Mouse (Mus musculus) forebrain, embryonic 11.5 days (tissue): Measurements from ENCODE around the gene Foxp1. TPM values are rescaled to one million over a fixed set of nuclear protein-coding genes. Genes with fewer than 3 reads are reported as not detected.

ENCODE experiments used
- ATAC-seq: fragments of 200-750 bp; cut with Nextera tagmentation; replicated peaks from 2 replicates; pipeline ENCODE4 v1.8.0; 2017; ENCODE audit warnings: moderate TSS enrichment; ENCODE audit not compliant: low FRiP score
- DNase-seq: peaks from one replicate; pipeline ENCODE4 v3.0.0-alpha.2; 2017; ENCODE audit warnings: low spot score
- H3K27ac ChIP-seq: fragments of 300-500 bp; sonication (generic); 2 replicates; pipeline ENCODE4 v1.5.1; 2014; ENCODE audit warnings: low read depth, low read length
- H3K27me3 ChIP-seq: fragments of 300-500 bp; sonication (generic); 2 replicates; pipeline ENCODE4 v1.6.1; 2014; ENCODE audit warnings: mild to moderate bottlenecking, low read length, mixed read lengths; ENCODE audit not compliant: control insufficient read depth, insufficient read depth
- H3K36me3 ChIP-seq: fragments of 300-500 bp; sonication (generic); 2 replicates; pipeline ENCODE4 v1.6.1; 2014; ENCODE audit warnings: mild to moderate bottlenecking, low read length, moderate library complexity, mixed read lengths; ENCODE audit not compliant: control insufficient read depth, insufficient read depth
- H3K4me1 ChIP-seq: fragments of 300-500 bp; sonication (generic); replicated peaks from 2 replicates; pipeline ENCODE4 v1.6.1; 2014; ENCODE audit warnings: low read length, mixed read lengths; ENCODE audit not compliant: control insufficient read depth, insufficient read depth
- H3K4me2 ChIP-seq: fragments of 300-500 bp; sonication (generic); 2 replicates; pipeline ENCODE4 v1.6.1; 2014; ENCODE audit warnings: low read depth, mild to moderate bottlenecking, low read length, moderate library complexity, mixed read lengths; ENCODE audit not compliant: severe bottlenecking
- H3K4me3 ChIP-seq: fragments of 300-500 bp; sonication (generic); 2 replicates; pipeline ENCODE4 v1.5.1; 2014; ENCODE audit warnings: low read depth, low read length
- H3K9ac ChIP-seq: fragments of 300-500 bp; sonication (generic); 2 replicates; pipeline ENCODE4 v1.6.1; 2014; ENCODE audit warnings: low read length
- H3K9me3 ChIP-seq: fragments of 300-500 bp; sonication (generic); 2 replicates; pipeline ENCODE4 v1.6.1; 2016; ENCODE audit warnings: low read length, mixed read lengths; ENCODE audit not compliant: control insufficient read depth
- WGBS: fragments of 180-500 bp; shearing (Covaris S2); extraction: QIAGEN DNeasy Blood & Tissue Kit; methylation state at CpG from one replicate; pipeline ENCODE4 v1.1.7; 2014; 5-methylcytosine and 5-hydroxymethylcytosine counted together
- polyA plus RNA-seq: library from polyadenylated mRNA; unstranded; fragments of >200 nt; fragmentation: Nextera tagmentation; extraction: Ambion mirVana; gene quantifications from 2 replicates; pipeline ENCODE4 v1.2.1, GENCODE M21; 2014

Foxp1 gene
- polyA plus RNA-seq, 1 experiment from 2014 or later = 91.5 TPM

DNA sequence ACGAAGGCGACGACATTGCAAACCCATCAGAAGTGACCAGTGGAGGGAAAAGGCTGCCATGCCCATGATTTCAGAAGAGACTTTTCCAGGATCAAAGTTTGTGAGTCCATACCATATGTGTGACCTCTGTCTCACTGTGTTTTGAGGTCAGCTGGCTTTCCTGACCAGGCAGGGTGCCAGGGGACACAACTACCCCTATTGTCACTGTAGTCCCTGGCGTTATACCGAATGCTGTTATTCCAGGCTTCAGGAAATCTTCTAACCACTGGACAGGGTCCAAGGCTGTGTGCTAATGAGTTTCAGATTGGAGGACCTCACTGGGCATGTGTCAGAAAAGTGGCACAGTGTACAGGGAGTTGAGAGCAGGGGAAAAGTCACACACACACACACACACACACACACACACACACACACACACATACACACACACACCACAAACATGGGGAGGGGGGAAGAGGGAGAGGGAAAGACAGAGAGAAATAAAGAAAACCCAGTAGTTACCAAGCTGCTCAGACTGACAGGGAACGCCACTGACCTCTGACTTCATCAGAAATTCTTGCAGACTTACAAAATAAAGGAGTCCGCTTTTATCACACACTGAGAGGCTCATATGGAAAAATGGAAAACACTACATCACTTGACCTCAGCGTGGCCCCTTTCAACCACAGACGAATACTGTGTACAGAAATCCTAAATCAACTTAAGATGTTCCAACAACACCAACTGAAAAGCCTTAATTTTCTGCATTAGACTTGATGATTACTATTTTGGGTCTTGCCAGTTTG lies 456.8 kb downstream of the Foxp1 start:
- Histone ChIP-seq H3K9me3 (no peaks in the 10 kb centered on the region), H3K4me1 (0 out of 2 replicates have a peak, but pooled peaks cover 2% of the 10 kb centered on the region), H3K4me3 (no peak overlapping the region), H3K36me3 (no peaks in the 10 kb centered on the region), H3K27me3 (peaks cover 4% of the 10 kb centered on the region; the same call in 1 of the 2 replicates), H3K4me2 (no peak overlapping the region), H3K9ac (no peak overlapping the region), H3K27ac (no peak overlapping the region)
- 71% methylated on average over 9 of the region's 9 CpGs for WGBS
- DNase-seq (no peak), ATAC-seq (no peak)

DNA sequence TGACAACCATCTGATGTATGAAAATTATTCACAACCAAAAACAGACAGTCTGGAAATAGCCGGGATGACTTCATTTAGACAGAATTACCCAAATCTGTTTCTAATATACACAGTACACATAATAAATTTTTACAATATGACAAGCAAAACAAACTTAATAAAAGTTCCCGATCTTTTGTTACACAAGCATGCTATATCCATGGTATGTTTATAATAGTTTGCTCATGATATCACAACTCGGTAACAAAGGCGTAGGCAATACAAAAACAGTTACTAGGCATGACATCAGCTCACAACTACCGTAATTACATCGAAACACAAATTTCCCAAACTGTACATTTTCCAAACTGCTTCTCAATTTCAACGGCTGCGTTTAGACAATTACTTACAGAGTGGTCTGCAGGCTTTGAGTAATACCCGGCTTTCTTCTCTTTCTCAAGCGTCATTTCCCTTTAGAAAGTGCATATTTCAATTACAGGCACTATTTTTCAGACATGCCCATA lies 458.5 kb downstream of the Foxp1 start:
- Histone ChIP-seq H3K27me3 (peaks cover 2% of the 10 kb centered on the region; the same call in 1 of the 2 replicates), H3K4me1 (0 out of 2 replicates have a peak, but pooled peaks cover 2% of the 10 kb centered on the region), H3K9me3 (no peaks in the 10 kb centered on the region), H3K9ac (no peak overlapping the region), H3K4me2 (no peak overlapping the region), H3K27ac (no peak overlapping the region), H3K4me3 (no peak overlapping the region), H3K36me3 (no peaks in the 10 kb centered on the region)
- WGBS = 89% methylated on average over 10 of the region's 10 CpGs
- ATAC-seq (no peak), DNase-seq (no peak)

DNA sequence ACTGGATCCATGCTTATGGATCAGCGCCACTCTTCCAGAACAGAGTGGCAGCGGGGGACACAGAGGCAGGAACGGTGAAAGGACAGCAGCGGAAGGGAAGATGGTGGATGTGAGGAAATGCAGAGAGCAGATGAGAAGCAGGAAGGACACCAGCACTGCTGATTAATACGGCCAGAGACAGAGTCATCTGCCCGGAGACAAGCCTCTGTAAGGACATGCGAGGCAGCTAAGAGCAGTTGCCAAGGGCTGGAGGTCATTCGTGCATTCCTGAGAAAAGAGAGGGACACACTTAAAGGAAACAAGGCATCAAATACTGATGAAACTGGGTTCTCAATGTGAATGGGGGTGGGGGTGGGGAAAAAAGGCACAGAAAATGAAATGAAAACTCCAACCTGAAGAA lies 459.6 kb downstream of the Foxp1 start:
- Histone ChIP-seq H3K27me3 (peaks cover 2% of the 10 kb centered on the region; the same call in 1 of the 2 replicates), H3K4me1 (0 out of 2 replicates have a peak, but pooled peaks cover 2% of the 10 kb centered on the region), H3K27ac (no peak overlapping the region), H3K9me3 (no peaks in the 10 kb centered on the region), H3K4me2 (no peak overlapping the region), H3K4me3 (no peak overlapping the region), H3K9ac (no peak overlapping the region), H3K36me3 (no peaks in the 10 kb centered on the region)
- DNase-seq = no peak
- no peak for ATAC-seq
- WGBS = 90% methylated on average over 8 of the region's 8 CpGs

DNA sequence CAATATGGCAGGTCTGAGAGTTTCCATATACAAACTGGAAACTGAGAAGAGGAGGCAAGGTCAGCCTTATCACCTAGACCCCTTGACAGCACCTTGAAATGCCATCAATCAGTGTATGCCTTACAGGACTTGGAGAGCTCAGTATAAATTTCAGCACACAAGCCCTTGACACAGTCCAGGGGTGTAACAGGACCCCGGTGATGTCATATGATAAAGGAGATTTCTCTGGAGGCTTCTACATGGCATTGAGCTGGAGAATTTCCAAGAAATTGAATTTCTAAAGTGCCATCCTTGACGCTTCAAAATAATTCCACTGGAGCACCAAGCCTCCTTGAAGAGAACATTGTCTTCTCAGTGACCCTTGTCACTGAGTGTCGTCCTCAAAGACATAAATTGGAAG lies 463.8 kb downstream of the Foxp1 start:
- Histone ChIP-seq H3K4me3 (no peak overlapping the region), H3K27me3 (no peaks in the 10 kb centered on the region), H3K4me1 (no peaks in the 10 kb centered on the region), H3K36me3 (no peaks in the 10 kb centered on the region), H3K9ac (no peak overlapping the region), H3K27ac (no peak overlapping the region), H3K9me3 (no peaks in the 10 kb centered on the region), H3K4me2 (no peak overlapping the region)
- ATAC-seq = no peak
- no peak for DNase-seq
- 84% methylated on average over 3 of the region's 3 CpGs for WGBS

DNA sequence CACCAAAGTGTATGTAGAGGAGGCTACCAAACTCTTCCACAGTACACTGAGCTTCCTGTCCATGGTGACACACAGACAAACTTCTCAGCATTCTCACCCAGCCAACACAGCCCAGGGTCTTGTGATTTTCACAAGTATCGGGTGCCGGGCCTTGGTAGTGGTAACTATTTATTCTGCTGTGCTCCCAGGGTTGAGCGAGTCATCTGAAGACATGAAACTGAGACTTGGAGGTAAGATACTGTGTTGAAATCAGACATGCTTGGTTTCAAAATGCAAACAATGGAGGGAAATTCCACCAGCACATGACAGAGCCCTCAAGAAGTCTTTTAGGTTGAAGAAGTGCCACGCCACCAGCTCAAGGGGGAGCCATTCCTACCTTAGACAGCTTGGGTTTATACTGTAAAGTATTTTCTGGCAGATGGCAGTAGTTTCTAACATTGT lies 465.4 kb downstream of the Foxp1 start:
- H3K4me3 ChIP-seq = no peak overlapping the region
- 89% methylated on average over 4 of the region's 4 CpGs for WGBS
- H3K36me3 ChIP-seq = no peaks in the 10 kb centered on the region
- no peaks in the 10 kb centered on the region for H3K4me1 ChIP-seq
- no peak overlapping the region for H3K9ac ChIP-seq
- no peak overlapping the region for H3K4me2 ChIP-seq
- ATAC-seq (no peak), DNase-seq (no peak)
- no peaks in the 10 kb centered on the region for H3K9me3 ChIP-seq
- H3K27ac ChIP-seq = no peak overlapping the region
- H3K27me3 ChIP-seq = no peaks in the 10 kb centered on the region

DNA sequence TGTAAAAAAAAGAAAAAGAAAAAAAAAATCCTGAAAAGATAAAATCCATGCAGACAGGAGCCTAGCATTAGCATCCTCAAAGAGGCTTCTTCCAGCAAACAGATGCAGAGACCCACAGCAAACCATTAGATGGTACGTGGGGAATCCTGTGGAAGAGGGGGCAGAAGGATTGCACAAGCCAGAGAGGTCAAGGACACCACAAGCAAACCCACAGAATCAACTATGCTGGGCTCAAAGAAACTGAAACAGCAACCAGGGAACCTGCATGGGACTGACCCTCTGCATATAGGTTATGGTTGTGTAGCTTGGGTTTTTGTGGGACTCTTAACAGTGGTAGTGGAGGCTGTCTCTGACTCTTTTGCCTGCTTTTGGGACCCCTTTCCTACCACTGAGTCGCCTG lies 466.1 kb downstream of the Foxp1 start:
- no peak overlapping the region for H3K27ac ChIP-seq
- no peak overlapping the region for H3K4me2 ChIP-seq
- H3K4me1 ChIP-seq = no peaks in the 10 kb centered on the region
- H3K36me3 ChIP-seq = no peaks in the 10 kb centered on the region
- ATAC-seq (no peak), DNase-seq (no peak)
- 70% methylated on average over 2 of the region's 2 CpGs for WGBS
- no peak overlapping the region for H3K9ac ChIP-seq
- no peaks in the 10 kb centered on the region for H3K9me3 ChIP-seq
- no peaks in the 10 kb centered on the region for H3K27me3 ChIP-seq
- no peak overlapping the region for H3K4me3 ChIP-seq

DNA sequence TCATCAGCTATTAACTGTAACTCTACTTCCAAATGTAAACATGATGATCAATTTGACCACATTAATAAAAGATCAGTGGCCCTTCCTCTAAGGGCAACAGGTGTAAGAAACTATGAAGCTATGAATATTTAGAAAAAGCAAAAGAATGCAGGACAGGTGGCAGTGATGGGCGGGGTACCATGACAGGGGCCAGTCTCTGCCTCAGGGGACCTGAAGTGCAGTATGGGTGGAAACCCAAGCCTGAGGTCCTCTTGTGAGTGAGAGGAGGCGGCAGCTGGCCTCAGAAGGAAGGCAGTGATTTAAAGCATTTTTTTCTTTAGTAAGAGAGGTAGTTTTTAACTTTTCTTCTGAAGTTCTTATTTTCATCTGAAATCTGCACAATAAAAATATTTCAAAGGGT lies 468.5 kb downstream of the Foxp1 start:
- no peak for DNase-seq
- no peak overlapping the region for H3K9ac ChIP-seq
- no peak overlapping the region for H3K27ac ChIP-seq
- no peaks in the 10 kb centered on the region for H3K36me3 ChIP-seq
- H3K9me3 ChIP-seq = no peaks in the 10 kb centered on the region
- H3K27me3 ChIP-seq = no peaks in the 10 kb centered on the region
- no peak overlapping the region for H3K4me3 ChIP-seq
- ATAC-seq = no peak
- H3K4me2 ChIP-seq = no peak overlapping the region
- H3K4me1 ChIP-seq = no peaks in the 10 kb centered on the region
- WGBS = 85% methylated on average over 2 of the region's 2 CpGs

DNA sequence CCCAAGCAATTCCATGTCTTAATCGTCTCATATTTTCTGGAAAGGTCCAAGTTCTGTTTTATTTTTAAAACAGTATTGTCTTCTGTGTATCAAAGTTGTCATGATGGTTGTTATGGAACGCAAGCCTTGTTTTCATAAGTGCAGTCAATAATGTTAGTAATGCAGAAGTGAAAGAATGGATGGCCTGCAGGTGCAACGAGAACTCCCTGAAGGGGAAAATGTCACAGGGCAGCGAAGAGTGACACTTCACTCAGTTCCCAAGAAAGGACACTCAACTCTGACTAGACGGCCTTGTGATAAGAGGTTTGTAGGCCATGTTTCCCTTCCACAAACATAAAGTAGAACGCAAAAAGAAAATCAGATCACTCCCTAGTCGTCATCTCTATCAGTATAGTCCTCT lies 469.4 kb downstream of the Foxp1 start:
- Histone ChIP-seq H3K4me2 (no peak overlapping the region), H3K4me1 (no peaks in the 10 kb centered on the region), H3K9ac (no peak overlapping the region), H3K9me3 (no peaks in the 10 kb centered on the region), H3K27ac (no peak overlapping the region), H3K27me3 (no peaks in the 10 kb centered on the region), H3K4me3 (no peak overlapping the region), H3K36me3 (no peaks in the 10 kb centered on the region)
- 92% methylated on average over 7 of the region's 7 CpGs for WGBS
- no peak for ATAC-seq
- DNase-seq = no peak

DNA sequence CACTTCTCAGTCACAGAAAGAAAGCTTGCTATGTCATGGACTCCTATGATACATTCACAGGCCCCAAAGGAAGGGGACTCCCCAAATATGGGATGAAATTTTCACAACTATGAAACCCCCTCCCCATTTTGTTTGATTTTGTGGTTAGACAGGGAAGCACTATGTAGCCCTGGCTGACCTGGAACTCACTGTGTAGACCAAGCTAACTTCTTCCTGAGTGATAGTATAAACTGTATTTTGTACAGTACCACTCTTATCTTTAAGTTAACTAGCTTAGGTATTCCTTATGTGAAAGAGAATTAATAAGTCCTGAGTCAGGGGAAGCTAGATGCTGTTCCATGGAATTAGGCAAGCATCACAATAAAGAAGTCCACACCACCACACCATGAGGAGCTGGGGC lies 470.8 kb downstream of the Foxp1 start:
- H3K9me3 ChIP-seq = no peaks in the 10 kb centered on the region
- H3K9ac ChIP-seq = no peak overlapping the region
- DNase-seq = no peak
- H3K36me3 ChIP-seq = no peaks in the 10 kb centered on the region
- ATAC-seq = no peak
- H3K27ac ChIP-seq = no peak overlapping the region
- no peaks in the 10 kb centered on the region for H3K4me1 ChIP-seq
- no peak overlapping the region for H3K4me3 ChIP-seq
- no peaks in the 10 kb centered on the region for H3K27me3 ChIP-seq
- no peak overlapping the region for H3K4me2 ChIP-seq
